Mouse (Mus musculus) cortical plate, adult 2 months (tissue): ENCODE data around the gene Atad3a. TPM values are rescaled to one million over a fixed set of nuclear protein-coding genes. Genes with fewer than 3 reads are reported as not detected.

Experiments used
- H3K27ac ChIP-seq: fragments of 200-500 bp; 2 replicates; pipeline ENCODE4 v1.5.1; 2012; ENCODE audit warnings: low read length, control low read depth, inconsistent platforms; ENCODE audit not compliant: insufficient read depth
- H3K4me1 ChIP-seq: fragments of 200-500 bp; 2 replicates; pipeline ENCODE4 v1.6.1; 2011; ENCODE audit warnings: low read length; ENCODE audit not compliant: control insufficient read depth, insufficient read depth
- H3K4me3 ChIP-seq: fragments of 200-500 bp; 2 replicates; pipeline ENCODE4 v1.5.1; 2011; ENCODE audit warnings: mild to moderate bottlenecking, low read length, control low read depth; ENCODE audit not compliant: insufficient read depth
- CTCF ChIP-seq: fragments of 200-500 bp; IDR thresholded peaks from 2 replicates; pipeline ENCODE4 v1.5.1; 2011; ENCODE audit warnings: mild to moderate bottlenecking, control low read depth, low read length; ENCODE audit not compliant: insufficient read depth; ENCODE audit errors: extremely low read depth
- POLR2A ChIP-seq: fragments of 200-500 bp; IDR thresholded peaks from 2 replicates; pipeline ENCODE4 v1.6.1; 2011; ENCODE audit warnings: mild to moderate bottlenecking, low read length, control low read depth; ENCODE audit not compliant: insufficient read depth; ENCODE audit errors: extremely low read depth
- polyA plus RNA-seq: library from polyadenylated mRNA; depleted of rRNA; stranded (reverse); fragments of >200 nt; gene quantifications from 2 replicates; pipeline ENCODE4 v1.2.3, GENCODE M21; 2012

The Atad3a gene
- polyA plus RNA-seq, 1 experiment: 84.4 TPM

- TF ChIP-seq POLR2A: no peak
- TF ChIP-seq CTCF: no peak
- Histone ChIP-seq H3K4me1 (peaks cover 2% of the 10 kb centered on the region; the same call in 1 of the 2 replicates), H3K27ac (no peak overlapping the region), H3K4me3 (no peak overlapping the region)
Measured at GRCm38 (mm10) chr4:155762357-155762756, 1.5 kb upstream of the Atad3a start.

GRCm38 (mm10) chr4:155761356-155762099, 635 bp upstream of the Atad3a start:
- peak overlapping the region; percentile 78 for H3K4me3 ChIP-seq
- H3K27ac ChIP-seq: no peak overlapping the region
- TF ChIP-seq POLR2A (no peak), CTCF (no peak)
- peaks cover 2% of the 10 kb centered on the region; the same call in 1 of the 2 replicates for H3K4me1 ChIP-seq

GRCm38 (mm10) chr4:155759862-155760612, 856 bp downstream of the Atad3a start:
- Histone ChIP-seq H3K27ac (no peak overlapping the region), H3K4me3 (peak overlapping the region; percentile 78), H3K4me1 (peaks cover 2% of the 10 kb centered on the region; the same call in 1 of the 2 replicates)
- TF ChIP-seq POLR2A: no peak
- peak; percentile 19; the same call in 1 of the 2 replicates for TF ChIP-seq CTCF

- no peak overlapping the region for H3K27ac ChIP-seq
- no peak overlapping the region for H3K4me3 ChIP-seq
- H3K4me1 ChIP-seq: peaks cover 2% of the 10 kb centered on the region; the same call in 1 of the 2 replicates
- no peak for TF ChIP-seq POLR2A
- TF ChIP-seq CTCF: no peak
Measured at GRCm38 (mm10) chr4:155757011-155757410, 3.9 kb downstream of the Atad3a start.

GRCm38 (mm10) chr4:155746575-155747490, 14.1 kb downstream of the Atad3a start:
- TF ChIP-seq CTCF: no peak
- Histone ChIP-seq H3K4me3 (no peak overlapping the region), H3K4me1 (no peaks in the 10 kb centered on the region), H3K27ac (peak overlapping the region; percentile 30; the same call in 1 of the 2 replicates)

- no peak for TF ChIP-seq CTCF
- TF ChIP-seq POLR2A: no peak
- Histone ChIP-seq H3K4me1 (no peaks in the 10 kb centered on the region), H3K4me3 (no peak overlapping the region), H3K27ac (no peak overlapping the region)
Measured at GRCm38 (mm10) chr4:155746036-155746548, 14.8 kb downstream of the Atad3a start.

- Histone ChIP-seq H3K4me1 (no peaks in the 10 kb centered on the region), H3K4me3 (no peak overlapping the region), H3K27ac (no peak overlapping the region)
- TF ChIP-seq POLR2A (no peak), CTCF (no peak)
Measured at GRCm38 (mm10) chr4:155745136-155745535, 15.8 kb downstream of the Atad3a start.

- Histone ChIP-seq H3K27ac (no peak overlapping the region), H3K4me1 (no peaks in the 10 kb centered on the region), H3K4me3 (no peak overlapping the region)
- TF ChIP-seq CTCF (no peak), POLR2A (no peak)
Measured at GRCm38 (mm10) chr4:155744474-155744873, 16.4 kb downstream of the Atad3a start.

GRCm38 (mm10) chr4:155742684-155743083, 18.2 kb downstream of the Atad3a start:
- no peak overlapping the region for H3K27ac ChIP-seq
- TF ChIP-seq CTCF: no peak
- no peak for TF ChIP-seq POLR2A
- H3K4me3 ChIP-seq: no peak overlapping the region
- H3K4me1 ChIP-seq: peaks cover 6% of the 10 kb centered on the region
